Mouse (Mus musculus) G1E-ER4 (cell line): ENCODE results near the gene Zfp451. TPM values are rescaled to one million over a fixed set of nuclear protein-coding genes. Genes with fewer than 3 reads are reported as not detected.

ENCODE experiments used
- GATA1 ChIP-seq: IDR thresholded peaks from one replicate; pipeline ENCODE4 v1.8.0; 2012; ENCODE audit warnings: low read length, inconsistent platforms
- polyA plus RNA-seq: library from polyadenylated mRNA; stranded (reverse); fragments of >175 nt; gene quantifications from 2 replicates; pipeline ENCODE4 v1.2.3, GENCODE M21; 2012

Gene Zfp451
- polyA plus RNA-seq, 1 experiment, result 31.1 TPM

DNA sequence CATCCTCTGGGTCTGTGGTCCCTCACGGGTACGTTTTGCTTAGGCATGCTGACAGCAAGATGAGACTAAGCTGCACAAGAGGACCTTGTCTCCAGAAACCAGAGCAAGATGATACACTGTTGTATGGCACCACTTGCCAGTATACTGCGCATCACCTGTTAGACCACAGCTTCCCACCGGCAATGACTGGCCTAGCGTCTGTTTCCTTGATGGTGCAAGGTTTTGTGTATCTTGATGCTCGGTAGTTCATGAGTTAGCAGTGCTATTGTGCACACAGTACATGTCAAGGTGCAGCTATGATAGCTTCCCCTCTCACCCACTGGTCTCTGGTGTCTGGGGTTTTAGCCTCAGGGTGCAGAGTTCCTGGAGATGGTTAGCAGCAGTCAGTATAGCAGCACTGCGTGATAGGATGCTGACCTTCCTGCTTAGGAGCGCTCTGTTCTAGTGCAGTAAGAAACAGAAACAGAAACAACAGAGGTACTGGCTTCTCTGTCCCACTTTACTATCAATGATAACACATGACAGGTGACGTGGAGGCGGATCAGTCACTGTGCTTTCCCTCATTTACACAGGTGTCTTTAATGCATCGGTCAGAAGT, 75.6 kb downstream of the Zfp451 start:
- TF ChIP-seq GATA1, result no peak

- no peak for TF ChIP-seq GATA1
Observed at GRCm38 (mm10) chr1:33738281-33738680, 76.1 kb downstream of the Zfp451 start.

- TF ChIP-seq GATA1, result no peak
Observed at GRCm38 (mm10) chr1:33734001-33734685, 80.3 kb downstream of the Zfp451 start.

DNA sequence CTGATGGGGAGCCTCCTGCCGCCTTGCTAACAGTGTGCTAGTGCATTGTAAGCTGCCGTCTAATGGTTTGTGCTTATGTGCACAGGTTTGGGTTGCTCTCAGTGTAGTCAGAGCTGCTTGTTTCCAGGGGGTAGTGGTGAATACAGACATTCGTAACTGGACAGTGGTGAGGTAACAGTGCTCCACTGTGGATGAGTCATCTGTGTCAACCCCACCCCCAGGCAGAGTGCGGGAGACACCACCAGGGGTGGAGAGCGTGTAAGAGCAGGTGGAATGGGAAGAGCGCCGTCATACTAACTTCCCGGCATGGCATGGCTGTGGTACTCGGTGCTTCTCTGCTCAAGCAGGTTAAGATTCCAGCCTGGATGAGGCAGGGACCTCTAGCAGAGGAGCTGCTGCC, 81.4 kb downstream of the Zfp451 start:
- no peak for TF ChIP-seq GATA1

GRCm38 (mm10) chr1:33725086-33725485, 89.3 kb downstream of the Zfp451 start:
- TF ChIP-seq GATA1, result no peak

DNA sequence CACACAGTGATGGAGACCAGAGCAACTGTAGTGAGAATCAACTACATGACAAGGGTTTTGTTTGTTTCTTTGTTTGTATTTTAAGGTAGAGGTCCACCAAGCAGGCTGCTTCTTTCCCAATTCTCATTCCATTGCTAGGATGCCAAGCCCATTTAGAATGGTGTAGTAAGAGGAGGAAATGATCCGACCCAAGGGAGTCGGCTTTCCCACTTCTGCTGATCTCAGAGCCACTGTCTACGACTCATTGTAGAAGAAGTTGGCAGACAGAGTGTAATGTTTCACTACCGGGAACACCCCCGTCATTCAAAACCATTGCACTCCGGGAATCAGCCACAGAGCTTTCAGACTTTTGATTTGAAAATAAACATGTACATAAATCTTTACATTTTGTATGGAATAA, 89.9 kb downstream of the Zfp451 start:
- TF ChIP-seq GATA1, result no peak

DNA sequence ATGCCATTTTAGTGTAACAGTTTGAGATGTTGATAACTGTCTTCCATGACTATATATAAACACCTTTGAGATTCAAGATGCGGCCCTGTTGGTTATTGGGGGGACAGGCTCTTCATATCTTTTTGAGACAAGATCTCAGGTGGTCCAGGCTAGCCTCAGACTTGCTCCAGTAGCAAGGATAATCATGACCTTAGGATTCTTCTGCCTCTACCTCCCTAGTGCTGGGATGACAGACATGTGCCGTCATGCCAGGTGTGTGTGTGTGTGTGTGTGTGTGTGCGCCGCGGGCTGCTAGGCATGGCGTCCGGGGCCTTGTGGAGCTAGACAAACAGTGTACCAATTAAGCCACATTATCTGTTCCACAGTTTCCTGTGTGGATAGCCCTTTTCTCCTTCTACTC, 93.4 kb downstream of the Zfp451 start:
- TF ChIP-seq GATA1, result no peak

DNA sequence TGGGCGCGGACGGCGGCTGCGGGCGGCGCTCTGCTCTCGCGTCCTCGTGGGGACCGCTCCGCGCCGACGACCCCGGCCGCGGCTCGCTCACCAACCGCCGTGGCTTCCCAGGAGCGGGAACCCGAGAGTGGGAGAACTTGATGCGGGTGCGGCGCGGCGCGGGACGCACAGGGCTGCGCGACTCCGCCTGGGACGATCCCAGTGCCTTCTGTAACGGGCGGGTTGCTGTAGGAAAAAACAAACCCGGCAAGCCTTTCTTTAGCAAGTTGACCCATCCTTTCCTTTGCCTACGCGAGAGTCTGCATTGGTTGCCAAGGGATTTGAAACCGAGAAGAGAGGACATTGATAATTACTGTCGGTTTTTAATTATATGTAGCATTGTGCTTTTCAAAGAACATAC, 94.2 kb downstream of the Zfp451 start:
- no peak for TF ChIP-seq GATA1

GRCm38 (mm10) chr1:33719733-33720225, 94.6 kb downstream of the Zfp451 start, which contains the start of gene Rab23:
Gene Rab23 (plus strand): TSS chr1:33719887.
- no peak for TF ChIP-seq GATA1

- no peak for TF ChIP-seq GATA1
Observed at GRCm38 (mm10) chr1:33717636-33718035, 96.8 kb downstream of the Zfp451 start.

DNA sequence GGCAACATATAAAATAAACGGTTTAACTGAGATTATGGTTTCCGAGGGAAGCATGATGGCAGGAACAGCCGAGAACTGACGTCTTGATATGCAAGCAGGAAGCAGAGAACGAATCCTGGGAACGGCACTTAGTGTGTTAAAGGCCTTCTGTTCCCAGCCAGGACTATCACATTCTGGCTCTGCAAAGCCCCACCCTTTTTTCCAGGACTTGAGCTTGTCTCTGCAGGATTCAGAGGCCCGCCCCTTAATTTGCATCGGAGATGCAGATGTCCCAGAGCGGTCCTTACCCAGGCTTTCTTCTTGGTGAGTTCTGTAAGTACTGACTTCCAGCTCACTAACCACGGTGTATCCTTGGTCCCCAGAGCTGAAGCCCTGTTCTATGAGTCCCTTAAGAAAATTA, 99.6 kb downstream of the Zfp451 start:
- TF ChIP-seq GATA1, result no peak

DNA sequence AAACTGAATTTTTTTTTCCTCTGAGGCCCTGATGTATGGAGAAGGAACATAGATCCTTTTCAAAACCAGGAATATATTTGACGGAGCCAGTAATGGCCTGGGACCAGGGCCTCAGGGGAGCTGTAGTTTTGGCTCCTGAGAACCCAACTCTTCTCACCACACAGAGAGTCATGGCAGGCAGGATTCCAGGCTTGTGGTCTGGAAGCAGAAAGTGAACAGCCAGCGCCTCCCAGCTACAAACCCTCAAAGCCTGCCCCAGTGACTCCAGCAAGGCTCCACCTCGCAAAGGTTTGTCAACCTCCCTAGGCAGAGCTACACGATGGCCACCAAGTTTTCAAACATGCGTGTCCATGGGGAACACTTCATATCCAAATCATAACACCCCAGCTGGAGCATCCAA, 102.4 kb downstream of the Zfp451 start:
- TF ChIP-seq GATA1, result no peak

Other genes starting within 250 kb of the Zfp451 start
- gene Prim2, start 144.8 kb downstream of the Zfp451 start, polyA plus RNA-seq, result 5.5 and 13.7 TPM in 2 replicates
- not detected in 2 replicates for gene Rab23, start 94.7 kb downstream of the Zfp451 start, polyA plus RNA-seq
- 69.9 and 79.8 TPM in 2 replicates for gene Bag2, start 56.8 kb downstream of the Zfp451 start, polyA plus RNA-seq
- gene Bend6, start 93.2 kb upstream of the Zfp451 start, polyA plus RNA-seq, result not detected in 2 replicates
- gene Dst, start 93.6 kb upstream of the Zfp451 start, polyA plus RNA-seq, result not detected in 2 replicates